Mouse (Mus musculus) embryonic facial prominence, embryonic 12.5 days (tissue): ENCODE measurements around the gene Chst11. TPM values are rescaled to one million over a fixed set of nuclear protein-coding genes. Genes with fewer than 3 reads are reported as not detected.

Source experiments
- ATAC-seq: fragments of 200-750 bp; cut with Nextera tagmentation; 2 replicates; pipeline ENCODE4 v1.8.0; 2017; ENCODE audit not compliant: insufficient number of reproducible peaks, insufficient read depth, low FRiP score, low TSS enrichment
- H3K27ac ChIP-seq: fragments of 300-500 bp; sonication (generic); 2 replicates; pipeline ENCODE4 v1.5.1; 2016; ENCODE audit warnings: mild to moderate bottlenecking
- H3K27me3 ChIP-seq: fragments of 300-500 bp; sonication (generic); 2 replicates; pipeline ENCODE4 v1.6.1; 2016; ENCODE audit warnings: mild to moderate bottlenecking, moderate library complexity
- H3K36me3 ChIP-seq: fragments of 300-500 bp; sonication (generic); 2 replicates; pipeline ENCODE4 v1.6.1; 2016; ENCODE audit warnings: mild to moderate bottlenecking
- H3K4me1 ChIP-seq: fragments of 300-500 bp; sonication (generic); 2 replicates; pipeline ENCODE4 v1.6.1; 2016
- H3K4me2 ChIP-seq: fragments of 300-500 bp; sonication (generic); replicated peaks from 2 replicates; pipeline ENCODE4 v1.6.1; 2016; ENCODE audit warnings: mild to moderate bottlenecking, moderate library complexity
- H3K4me3 ChIP-seq: fragments of 300-500 bp; sonication (generic); 2 replicates; pipeline ENCODE4 v1.5.1; 2016; ENCODE audit warnings: mild to moderate bottlenecking
- H3K9ac ChIP-seq: fragments of 300-500 bp; sonication (generic); 2 replicates; pipeline ENCODE4 v1.6.1; 2016; ENCODE audit warnings: mild to moderate bottlenecking, moderate library complexity
- H3K9me3 ChIP-seq: fragments of 300-500 bp; sonication (generic); 2 replicates; pipeline ENCODE4 v1.6.1; 2016; ENCODE audit warnings: mild to moderate bottlenecking, moderate library complexity
- WGBS: fragments of 180-500 bp; shearing (Covaris S2); methylation state at CpG from one replicate; pipeline ENCODE4 v1.1.7; 2016; 5-methylcytosine and 5-hydroxymethylcytosine counted together
- polyA plus RNA-seq: library from polyadenylated mRNA; unstranded; fragments of >200 nt; fragmentation: Nextera tagmentation; extraction: Ambion mirVana; gene quantifications from 2 replicates; pipeline ENCODE4 v1.2.1, GENCODE M21; 2016

The Chst11 gene
- polyA plus RNA-seq, 1 experiment from 2014 or later, result 2.4 TPM

GRCm38 (mm10) chr10:82971549-82971948, 13.7 kb upstream of the Chst11 start:
- Histone ChIP-seq H3K27me3 (no peaks in the 10 kb centered on the region), H3K4me1 (0 out of 2 replicates have a peak, but pooled peaks cover 4% of the 10 kb centered on the region), H3K9ac (no peak overlapping the region), H3K36me3 (no peaks in the 10 kb centered on the region), H3K27ac (no peak overlapping the region), H3K9me3 (no peaks in the 10 kb centered on the region), H3K4me3 (no peak overlapping the region), H3K4me2 (no peak overlapping the region)
- no peak for ATAC-seq
- WGBS, result 78% methylated on average over 11 of the region's 11 CpGs

- Histone ChIP-seq H3K4me3 (no peak overlapping the region), H3K9me3 (no peaks in the 10 kb centered on the region), H3K36me3 (no peaks in the 10 kb centered on the region), H3K4me1 (0 out of 2 replicates have a peak, but pooled peaks cover 4% of the 10 kb centered on the region), H3K9ac (no peak overlapping the region), H3K27me3 (no peaks in the 10 kb centered on the region), H3K4me2 (no peak overlapping the region), H3K27ac (no peak overlapping the region)
- no peak for ATAC-seq
- WGBS, result 82% methylated on average over 5 of the region's 5 CpGs
Measured at GRCm38 (mm10) chr10:82974201-82974600, 11.1 kb upstream of the Chst11 start.

GRCm38 (mm10) chr10:82974627-82975177, 10.6 kb upstream of the Chst11 start:
- Histone ChIP-seq H3K4me1 (0 out of 2 replicates have a peak, but pooled peaks cover 4% of the 10 kb centered on the region), H3K36me3 (no peaks in the 10 kb centered on the region), H3K4me3 (no peak overlapping the region), H3K4me2 (no peak overlapping the region), H3K27ac (no peak overlapping the region), H3K9ac (no peak overlapping the region), H3K9me3 (no peaks in the 10 kb centered on the region), H3K27me3 (no peaks in the 10 kb centered on the region)
- WGBS, result 44% methylated on average over 6 of the region's 6 CpGs
- ATAC-seq, result 0 out of 2 replicates have a peak, but pooled peaks have one; percentile 52

- Histone ChIP-seq H3K9ac (no peak overlapping the region), H3K4me3 (no peak overlapping the region), H3K27me3 (no peaks in the 10 kb centered on the region), H3K9me3 (no peaks in the 10 kb centered on the region), H3K4me1 (0 out of 2 replicates have a peak, but pooled peaks cover 4% of the 10 kb centered on the region), H3K27ac (no peak overlapping the region), H3K4me2 (no peak overlapping the region), H3K36me3 (no peaks in the 10 kb centered on the region)
- 86% methylated on average over 15 of the region's 15 CpGs for whole genome bisulfite sequencing
- no peak for ATAC-seq
Measured at GRCm38 (mm10) chr10:82975806-82976205, 9.5 kb upstream of the Chst11 start.

GRCm38 (mm10) chr10:82982286-82982685, 3.0 kb upstream of the Chst11 start:
- H3K36me3 ChIP-seq, result no peaks in the 10 kb centered on the region
- no peak overlapping the region for H3K4me2 ChIP-seq
- H3K4me3 ChIP-seq, result no peak overlapping the region
- peaks cover 9% of the 10 kb centered on the region for H3K4me1 ChIP-seq
- peaks cover 18% of the 10 kb centered on the region for H3K27me3 ChIP-seq
- ATAC-seq, result no peak
- 73% methylated on average over 3 of the region's 3 CpGs for WGBS
- H3K9ac ChIP-seq, result no peak overlapping the region
- H3K9me3 ChIP-seq, result no peaks in the 10 kb centered on the region
- H3K27ac ChIP-seq, result no peak overlapping the region

GRCm38 (mm10) chr10:82985700-82986131, 418 bp downstream of the Chst11 start:
- peak overlapping the region; percentile 76 for H3K9ac ChIP-seq
- H3K9me3 ChIP-seq, result no peaks in the 10 kb centered on the region
- H3K27ac ChIP-seq, result peak overlapping the region; percentile 89
- WGBS, result under 1% methylated on average over 32 of the region's 32 CpGs
- H3K27me3 ChIP-seq, result peaks cover 18% of the 10 kb centered on the region
- no peaks in the 10 kb centered on the region for H3K36me3 ChIP-seq
- H3K4me1 ChIP-seq, result peaks cover 14% of the 10 kb centered on the region
- H3K4me3 ChIP-seq, result peak overlapping the region; percentile 79
- ATAC-seq, result peak; percentile 76; the same call in 1 of the 2 replicates
- peak overlapping the region; percentile 87 for H3K4me2 ChIP-seq

- H3K4me3 ChIP-seq, result peak overlapping the region; percentile 79
- peak overlapping the region; percentile 87 for H3K4me2 ChIP-seq
- H3K27me3 ChIP-seq, result peaks cover 18% of the 10 kb centered on the region
- ATAC-seq, result no peak
- H3K9ac ChIP-seq, result peak overlapping the region; percentile 76
- H3K9me3 ChIP-seq, result no peaks in the 10 kb centered on the region
- 4% methylated on average over 21 of the region's 21 CpGs for WGBS
- H3K36me3 ChIP-seq, result no peaks in the 10 kb centered on the region
- H3K27ac ChIP-seq, result peak overlapping the region; percentile 89
- H3K4me1 ChIP-seq, result peaks cover 18% of the 10 kb centered on the region
Measured at GRCm38 (mm10) chr10:82986251-82986992, 1.1 kb downstream of the Chst11 start.

- H3K4me1 ChIP-seq, result peaks cover 23% of the 10 kb centered on the region
- peak overlapping the region; percentile 76; the same call in 1 of the 2 replicates for H3K9ac ChIP-seq
- H3K9me3 ChIP-seq, result no peaks in the 10 kb centered on the region
- no peak overlapping the region for H3K27ac ChIP-seq
- ATAC-seq, result no peak
- peak overlapping the region; percentile 79 for H3K4me3 ChIP-seq
- H3K4me2 ChIP-seq, result peak overlapping the region; percentile 87
- no peaks in the 10 kb centered on the region for H3K36me3 ChIP-seq
- 28% methylated on average over 8 of the region's 8 CpGs for WGBS
- H3K27me3 ChIP-seq, result peaks cover 18% of the 10 kb centered on the region
Measured at GRCm38 (mm10) chr10:82986993-82987349, 1.7 kb downstream of the Chst11 start.

GRCm38 (mm10) chr10:82987394-82987793, 2.1 kb downstream of the Chst11 start:
- ATAC-seq, result no peak
- Histone ChIP-seq H3K9me3 (no peaks in the 10 kb centered on the region), H3K4me1 (peaks cover 25% of the 10 kb centered on the region), H3K27ac (no peak overlapping the region), H3K9ac (peak overlapping the region; percentile 27; the same call in 1 of the 2 replicates), H3K27me3 (peaks cover 16% of the 10 kb centered on the region), H3K4me2 (peak overlapping the region; percentile 87), H3K36me3 (no peaks in the 10 kb centered on the region), H3K4me3 (peak overlapping the region; percentile 79)
- 41% methylated on average over 4 of the region's 4 CpGs for WGBS

- Histone ChIP-seq H3K9ac (no peak overlapping the region), H3K9me3 (no peaks in the 10 kb centered on the region), H3K36me3 (no peaks in the 10 kb centered on the region), H3K27ac (no peak overlapping the region), H3K4me3 (no peak overlapping the region), H3K4me1 (peaks cover 30% of the 10 kb centered on the region), H3K4me2 (0 out of 2 replicates have a peak overlapping the region, but pooled peaks have one; percentile 19), H3K27me3 (no peaks in the 10 kb centered on the region)
- 61% methylated on average over 13 of the region's 13 CpGs for WGBS
- no peak for ATAC-seq
Measured at GRCm38 (mm10) chr10:82989418-82990025, 4.2 kb downstream of the Chst11 start.

- Histone ChIP-seq H3K36me3 (no peaks in the 10 kb centered on the region), H3K4me1 (peaks cover 30% of the 10 kb centered on the region), H3K4me3 (no peak overlapping the region), H3K9ac (no peak overlapping the region), H3K9me3 (no peaks in the 10 kb centered on the region), H3K27ac (no peak overlapping the region), H3K27me3 (no peaks in the 10 kb centered on the region), H3K4me2 (no peak overlapping the region)
- no peak for ATAC-seq
- 72% methylated on average over 7 of the region's 7 CpGs for WGBS
Measured at GRCm38 (mm10) chr10:82990918-82991317, 5.6 kb downstream of the Chst11 start.
